Mouse (Mus musculus): ENCODE measurements at regions not wholly inside any gene's neighbourhood (a gene's known extent, or its start where the extent isn't known, plus 50 kb on each side); places are given as distances from the start of the nearest gene placed in this dataset.

DNA sequence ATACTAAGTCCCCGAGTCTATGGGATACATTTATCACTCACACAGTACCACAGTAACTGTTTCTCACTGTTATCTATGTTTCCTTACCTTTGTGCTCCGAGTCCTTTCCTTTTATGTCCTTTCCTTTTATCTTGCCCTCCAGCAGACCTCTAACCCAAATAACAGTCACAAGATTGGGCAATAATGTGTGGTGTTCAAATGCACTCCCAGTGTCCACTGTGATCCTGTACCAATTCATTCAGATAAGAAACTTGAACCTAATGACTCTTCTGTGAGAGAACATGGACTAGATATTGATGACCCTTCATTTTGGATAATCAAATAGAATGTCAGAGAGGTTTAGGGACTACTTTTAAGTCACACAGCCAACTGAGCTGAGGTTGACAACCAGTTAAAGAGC, 541.2 kb downstream of the Ebf1 start:
- TF ChIP-seq POLR2A (IDR thresholded peaks at IDR 0.05; ENCODE audit: control insufficient read depth, low read depth, low read length) (no peak), CTCF (IDR thresholded peaks at IDR 0.05; ENCODE audit: control insufficient read depth, insufficient read depth, insufficient replicate concordance, low read depth, low read length) (no peak)
